Mouse (Mus musculus): ENCODE measurements around the gene Ibtk. TPM values are rescaled to one million over a fixed set of nuclear protein-coding genes. Genes with fewer than 3 reads are reported as not detected.

Ibtk gene
- total and polyA plus RNA-seq, 3 experiments: 20.0 to 53.7 (median 21.1) TPM

DNA sequence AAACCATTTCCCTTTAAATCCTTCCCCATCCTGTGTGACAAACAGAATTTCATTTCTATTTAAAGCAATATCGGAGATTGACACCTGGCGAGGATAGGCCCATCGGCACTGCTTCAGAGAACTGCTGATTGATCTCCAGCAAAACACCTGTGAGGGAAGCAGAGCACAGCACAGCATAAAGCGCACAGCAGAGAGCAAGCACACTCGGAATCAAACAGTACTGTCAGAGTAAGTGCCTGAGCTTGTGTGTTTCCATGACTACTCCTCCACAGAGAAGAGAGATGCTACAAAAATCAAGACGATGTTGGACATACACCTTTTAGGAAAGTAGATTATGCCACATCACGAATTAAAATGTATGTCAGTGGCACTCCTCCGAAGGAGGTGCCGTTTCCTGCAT lies 25.1 kb downstream of the Ibtk start:
- no peaks in the 10 kb centered on the region for H3K27me3 ChIP-seq (ENCODE audit: control insufficient read depth in 1 of 2, insufficient read depth in 2 of 2, low read length in 2 of 2)
- no peak overlapping the region for H3K9ac ChIP-seq (ENCODE audit: control insufficient read depth, low read depth, low read length, poor library complexity, severe bottlenecking)
- TF ChIP-seq TBP (IDR thresholded peaks at IDR 0.05; ENCODE audit: low read depth, low read length) (no peak), MAZ (IDR thresholded peaks at IDR 0.05; ENCODE audit: low read depth, low read length) (no peak), CTCF (IDR thresholded peaks at IDR 0.05 in 2 of 3, conservative IDR thresholded peaks at IDR 0.05 in 1 of 3; ENCODE audit: control insufficient read depth in 1 of 3, insufficient read depth in 1 of 3, low read depth in 2 of 3, low read length in 3 of 3, poor library complexity in 1 of 3, severe bottlenecking in 1 of 3) (no peak)
- no peaks in the 10 kb centered on the region for H3K4me1 ChIP-seq (ENCODE audit: control insufficient read depth in 1 of 2, insufficient read depth in 2 of 2, low read length in 2 of 2)
- H3K9me3 ChIP-seq (replicated peaks; ENCODE audit: insufficient read depth, low read length): no peaks in the 10 kb centered on the region
- no peak overlapping the region for H3K4me3 ChIP-seq (ENCODE audit: control insufficient read depth in 1 of 2, insufficient read depth in 1 of 2, low read depth in 2 of 2, low read length in 2 of 2)
- H3K79me2 ChIP-seq (ENCODE audit: control insufficient read depth, insufficient read depth, low read length, poor library complexity): no peaks in the 10 kb centered on the region
- H3K27ac ChIP-seq (ENCODE audit: control insufficient read depth, low read depth, low read length): no peak overlapping the region
- H3K36me3 ChIP-seq (ENCODE audit: control insufficient read depth in 1 of 2, insufficient read depth in 2 of 2, low read length in 2 of 2): peaks cover 0 to 57% of the 10 kb centered on the region in 2 experiments; a peak in 2 of 4 replicates
- DNase-seq (ENCODE audit: low read depth, low spot score): no peak

DNA sequence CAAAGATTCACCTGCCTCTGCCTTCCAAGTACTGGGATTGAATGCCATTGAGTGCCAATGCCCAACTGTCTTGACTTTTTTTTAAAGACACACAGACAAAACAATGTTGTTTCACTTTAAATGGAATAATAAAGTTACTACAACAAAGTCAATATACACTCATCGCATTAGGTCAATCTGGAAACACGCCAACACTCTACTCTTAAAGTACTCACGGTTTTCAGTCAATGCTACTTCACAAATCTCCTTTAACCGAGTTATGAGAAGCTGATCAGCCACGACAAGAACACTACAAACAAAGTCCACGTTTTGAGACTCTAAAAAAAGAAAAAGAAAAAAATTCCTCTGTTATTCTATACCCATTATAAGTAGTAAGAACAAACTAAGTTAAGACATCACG lies 31.8 kb downstream of the Ibtk start:
- TF ChIP-seq SMC3 (IDR thresholded peaks at IDR 0.05; ENCODE audit: low read depth, low read length): no peak
- no peak for TF ChIP-seq GABPA (IDR thresholded peaks at IDR 0.05; ENCODE audit: low read depth, low read length)
- TF ChIP-seq BHLHE40 (IDR thresholded peaks at IDR 0.05; ENCODE audit: borderline replicate concordance, low read depth, low read length): no peak
- TF ChIP-seq TAL1 (IDR thresholded peaks at IDR 0.05; ENCODE audit: low read length): no peak
- no peak for TF ChIP-seq MYB (IDR thresholded peaks at IDR 0.05; ENCODE audit: low read depth, low read length)
- TF ChIP-seq USF1 (IDR thresholded peaks at IDR 0.05; ENCODE audit: low read depth, low read length): no peak
- TF ChIP-seq NRF1 (IDR thresholded peaks at IDR 0.05; ENCODE audit: insufficient read depth, low read depth, low read length, poor library complexity, severe bottlenecking): no peak
- no peak for TF ChIP-seq MAX (IDR thresholded peaks at IDR 0.05; ENCODE audit: low read length)
- TF ChIP-seq CTCF (IDR thresholded peaks at IDR 0.05 in 2 of 3, conservative IDR thresholded peaks at IDR 0.05 in 1 of 3; ENCODE audit: control insufficient read depth in 1 of 3, insufficient read depth in 1 of 3, low read depth in 2 of 3, low read length in 3 of 3, poor library complexity in 1 of 3, severe bottlenecking in 1 of 3): no peak
- TF ChIP-seq MXI1 (IDR thresholded peaks at IDR 0.05; ENCODE audit: low read depth, low read length): no peak
- no peak for TF ChIP-seq RCOR1 (IDR thresholded peaks at IDR 0.05; ENCODE audit: low read depth, low read length)
- no peak for TF ChIP-seq ETS1 (IDR thresholded peaks at IDR 0.05; ENCODE audit: low read depth, low read length)
- TF ChIP-seq SIN3A (IDR thresholded peaks at IDR 0.05; ENCODE audit: low read length): no peak
- TF ChIP-seq POLR2AphosphoS5 (IDR thresholded peaks at IDR 0.05; ENCODE audit: borderline replicate concordance, low read depth, low read length): no peak
- no peak for TF ChIP-seq E2F4 (IDR thresholded peaks at IDR 0.05; ENCODE audit: borderline replicate concordance, low read depth, low read length)
- TF ChIP-seq EP300 (IDR thresholded peaks at IDR 0.05; ENCODE audit: low read depth in 1 of 2, low read length in 2 of 2): no peak
- Histone ChIP-seq H3K79me2 (ENCODE audit: control insufficient read depth, insufficient read depth, low read length, poor library complexity) (no peaks in the 10 kb centered on the region), H3K4me1 (ENCODE audit: control insufficient read depth in 1 of 2, insufficient read depth in 2 of 2, low read length in 2 of 2) (no peaks in the 10 kb centered on the region)

More for the DNA sequence above, 31.8 kb downstream of the Ibtk start:
- H3K4me3 ChIP-seq (ENCODE audit: control insufficient read depth in 1 of 2, insufficient read depth in 1 of 2, low read depth in 2 of 2, low read length in 2 of 2): no peak overlapping the region
- DNase-seq (ENCODE audit: low read depth, low spot score): no peak
- no peak overlapping the region for H3K9ac ChIP-seq (ENCODE audit: control insufficient read depth, low read depth, low read length, poor library complexity, severe bottlenecking)
- no peaks in the 10 kb centered on the region for H3K9me3 ChIP-seq (replicated peaks; ENCODE audit: insufficient read depth, low read length)
- no peak overlapping the region for H3K27ac ChIP-seq (ENCODE audit: control insufficient read depth, low read depth, low read length)
- no peaks in the 10 kb centered on the region for H3K27me3 ChIP-seq (ENCODE audit: control insufficient read depth in 1 of 2, insufficient read depth in 2 of 2, low read length in 2 of 2)
- H3K36me3 ChIP-seq (ENCODE audit: control insufficient read depth in 1 of 2, insufficient read depth in 2 of 2, low read length in 2 of 2): peaks cover 0 to 51% of the 10 kb centered on the region in 2 experiments; a peak in 2 of 4 replicates

All from MEL (cell line).